Mouse (Mus musculus) liver, adult 2 months (tissue): ENCODE measurements around the gene Scd1.

ENCODE experiments used
- CTCF ChIP-seq: fragments of 200-500 bp; IDR thresholded peaks from 2 replicates; pipeline ENCODE4 v1.5.1; 2011; ENCODE audit warnings: low read depth, low read length, control low read depth
- POLR2A ChIP-seq: fragments of 200-500 bp; IDR thresholded peaks from 2 replicates; pipeline ENCODE4 v1.6.1; 2011; ENCODE audit warnings: low read length, control low read depth; ENCODE audit not compliant: insufficient read depth; ENCODE audit errors: extremely low read depth

GRCm38 (mm10) chr19:44408223-44408545 lies 505 bp upstream of the Scd1 start:
- TF ChIP-seq CTCF (no peak), POLR2A (no peak)
